Mouse (Mus musculus): ENCODE measurements around the gene Auts2. TPM values are rescaled to one million over a fixed set of nuclear protein-coding genes. Genes with fewer than 3 reads are reported as not detected.

The Auts2 gene
- polyA plus RNA-seq, 1 experiment, result 0.01 TPM

GRCm38 (mm10) chr5:131586332-131586700 lies 956.8 kb downstream of the Auts2 start:
- TF ChIP-seq GATA1 (IDR thresholded peaks at IDR 0.05; ENCODE audit: low read length) (no peak), TAL1 (IDR thresholded peaks at IDR 0.05; ENCODE audit: low read length) (no peak)
- Histone ChIP-seq H3K4me3 (replicated peaks) (no peak overlapping the region), H3K27me3 (ENCODE audit: control insufficient read depth) (no peaks in the 10 kb centered on the region), H3K36me3 (ENCODE audit: control insufficient read depth) (no peaks in the 10 kb centered on the region), H3K9me3 (ENCODE audit: control insufficient read depth, low read length) (no peaks in the 10 kb centered on the region), H3K4me1 (ENCODE audit: control insufficient read depth) (no peaks in the 10 kb centered on the region)

- H3K9me3 ChIP-seq (ENCODE audit: control insufficient read depth, low read length), result no peaks in the 10 kb centered on the region
- no peaks in the 10 kb centered on the region for H3K4me1 ChIP-seq (ENCODE audit: control insufficient read depth)
- H3K27me3 ChIP-seq (ENCODE audit: control insufficient read depth), result no peaks in the 10 kb centered on the region
- no peak for TF ChIP-seq GATA1 (IDR thresholded peaks at IDR 0.05; ENCODE audit: low read length)
- TF ChIP-seq TAL1 (IDR thresholded peaks at IDR 0.05; ENCODE audit: low read length), result no peak
- H3K36me3 ChIP-seq (ENCODE audit: control insufficient read depth), result no peaks in the 10 kb centered on the region
- no peak overlapping the region for H3K4me3 ChIP-seq (replicated peaks)
Observed at GRCm38 (mm10) chr5:131585684-131586331, 957.3 kb downstream of the Auts2 start.

GRCm38 (mm10) chr5:131584260-131585135 lies 958.6 kb downstream of the Auts2 start:
- no peak for TF ChIP-seq TAL1 (IDR thresholded peaks at IDR 0.05; ENCODE audit: low read length)
- TF ChIP-seq GATA1 (IDR thresholded peaks at IDR 0.05; ENCODE audit: low read length), result no peak
- H3K4me3 ChIP-seq (replicated peaks), result no peak overlapping the region

DNA sequence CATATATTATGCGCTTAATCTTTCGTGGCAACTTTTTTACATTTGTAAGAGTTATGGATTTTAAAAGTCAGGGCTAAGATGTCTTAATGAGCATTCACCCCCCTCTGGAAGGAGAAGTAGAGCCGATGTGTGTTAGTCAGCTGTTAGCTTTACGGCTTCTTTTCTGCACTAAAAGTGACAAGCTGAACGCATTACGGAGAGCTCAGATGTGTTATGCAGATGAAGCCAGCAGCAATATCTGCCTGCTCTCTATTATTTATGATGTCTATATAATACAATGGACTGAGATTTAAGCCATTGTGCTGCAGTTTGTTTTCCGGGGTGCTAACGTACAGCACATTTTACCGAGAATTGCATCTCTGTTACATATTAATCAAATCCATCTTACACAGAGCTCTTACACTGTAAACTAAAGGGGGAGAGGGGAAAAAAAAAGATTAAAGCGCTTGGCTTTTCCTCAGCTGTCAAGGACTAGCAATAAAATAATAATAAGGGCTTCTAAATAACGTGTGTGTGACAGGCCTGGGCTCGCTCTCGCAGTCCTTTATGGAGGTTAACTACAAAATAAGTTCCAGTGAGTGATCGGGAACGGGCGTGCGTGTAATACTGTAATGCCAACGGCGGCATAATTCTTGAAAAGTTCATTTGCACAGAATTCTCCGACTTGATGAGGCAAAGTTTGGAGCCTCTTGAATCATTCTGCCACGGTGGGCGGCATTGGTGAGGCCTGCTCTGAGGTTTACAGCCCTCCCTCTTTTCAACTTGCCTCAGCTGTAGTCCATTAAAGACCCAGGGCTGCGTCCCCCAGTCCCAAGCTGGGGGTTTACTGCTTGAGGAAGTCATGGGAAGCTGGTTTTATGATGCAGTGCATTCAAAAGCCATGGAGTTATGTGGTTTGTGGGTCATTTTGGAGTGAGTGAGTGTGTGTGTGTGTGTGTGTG lies 961.8 kb downstream of the Auts2 start:
- Histone ChIP-seq H3K36me3 (ENCODE audit: control insufficient read depth) (no peaks in the 10 kb centered on the region), H3K27me3 (ENCODE audit: control insufficient read depth) (no peaks in the 10 kb centered on the region), H3K9me3 (ENCODE audit: control insufficient read depth, low read length) (no peaks in the 10 kb centered on the region), H3K4me1 (ENCODE audit: control insufficient read depth) (no peaks in the 10 kb centered on the region), H3K4me3 (replicated peaks) (no peak overlapping the region)
- no peak for TF ChIP-seq TAL1 (IDR thresholded peaks at IDR 0.05; ENCODE audit: low read length)
- TF ChIP-seq GATA1 (IDR thresholded peaks at IDR 0.05; ENCODE audit: low read length), result no peak

More at GRCm38 (mm10) chr5:131584260-131585135, 958.6 kb downstream of the Auts2 start:
- H3K9me3 ChIP-seq (ENCODE audit: control insufficient read depth, low read length), result no peaks in the 10 kb centered on the region
- no peaks in the 10 kb centered on the region for H3K4me1 ChIP-seq (ENCODE audit: control insufficient read depth)
- H3K36me3 ChIP-seq (ENCODE audit: control insufficient read depth), result no peaks in the 10 kb centered on the region
- no peaks in the 10 kb centered on the region for H3K27me3 ChIP-seq (ENCODE audit: control insufficient read depth)

DNA sequence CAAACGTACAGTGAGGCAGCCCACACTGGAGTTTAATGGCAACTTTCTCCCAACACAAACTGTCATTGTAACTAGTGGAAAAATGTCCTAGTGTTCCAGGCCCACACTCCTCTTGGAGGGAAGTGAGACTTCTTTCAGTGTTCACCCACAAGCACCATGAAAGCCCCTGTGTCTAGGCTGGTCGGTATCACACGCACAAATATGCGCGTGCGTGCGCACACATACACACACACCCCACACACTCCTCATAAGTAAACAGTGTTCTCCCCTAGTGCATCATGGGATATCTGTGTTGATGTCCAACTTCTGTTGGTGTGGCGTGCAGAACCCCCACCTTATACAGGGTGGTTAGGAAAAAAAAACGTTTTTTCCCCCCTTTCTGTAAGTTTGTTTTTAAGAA lies 964.4 kb downstream of the Auts2 start:
- no peaks in the 10 kb centered on the region for H3K27me3 ChIP-seq (ENCODE audit: control insufficient read depth)
- TF ChIP-seq GATA1 (IDR thresholded peaks at IDR 0.05; ENCODE audit: low read length) (no peak), TAL1 (IDR thresholded peaks at IDR 0.05; ENCODE audit: low read length) (no peak)
- H3K9me3 ChIP-seq (ENCODE audit: control insufficient read depth, low read length), result no peaks in the 10 kb centered on the region
- no peaks in the 10 kb centered on the region for H3K36me3 ChIP-seq (ENCODE audit: control insufficient read depth)
- H3K4me1 ChIP-seq (ENCODE audit: control insufficient read depth), result no peaks in the 10 kb centered on the region
- H3K4me3 ChIP-seq (replicated peaks), result no peak overlapping the region

DNA sequence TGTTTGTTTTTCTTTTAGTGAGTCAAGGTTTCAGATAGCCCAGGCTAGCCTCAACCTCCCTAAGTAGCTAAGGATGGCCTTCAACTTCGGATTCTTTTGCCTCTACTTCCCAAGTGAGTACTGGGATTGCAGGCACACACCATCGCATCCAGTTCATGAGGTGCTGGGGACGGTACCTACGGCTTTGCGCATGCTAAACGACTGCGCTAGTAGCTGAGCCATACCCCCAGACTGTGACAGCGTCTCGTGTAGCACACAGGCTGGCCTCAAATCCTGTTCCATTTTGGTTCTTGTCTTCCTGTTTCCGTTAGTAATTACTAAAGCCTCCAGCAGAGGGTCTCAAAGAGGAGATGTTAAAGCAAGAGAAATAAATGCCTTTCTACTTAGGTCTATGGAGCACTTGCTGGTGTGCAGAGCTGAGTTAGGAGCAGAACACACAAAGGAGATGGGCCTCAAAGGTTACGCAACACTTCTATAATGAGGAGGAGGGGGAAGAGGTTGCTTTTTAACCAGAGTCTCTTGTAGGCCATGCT lies 967.3 kb downstream of the Auts2 start:
- TF ChIP-seq GATA1 (IDR thresholded peaks at IDR 0.05; ENCODE audit: low read length) (no peak), TAL1 (IDR thresholded peaks at IDR 0.05; ENCODE audit: low read length) (no peak)
- Histone ChIP-seq H3K4me3 (replicated peaks) (no peak overlapping the region), H3K36me3 (ENCODE audit: control insufficient read depth) (no peaks in the 10 kb centered on the region), H3K4me1 (ENCODE audit: control insufficient read depth) (no peaks in the 10 kb centered on the region), H3K27me3 (ENCODE audit: control insufficient read depth) (no peaks in the 10 kb centered on the region), H3K9me3 (ENCODE audit: control insufficient read depth, low read length) (no peaks in the 10 kb centered on the region)

- Histone ChIP-seq H3K27me3 (ENCODE audit: control insufficient read depth) (no peaks in the 10 kb centered on the region), H3K4me3 (replicated peaks) (no peak overlapping the region), H3K36me3 (ENCODE audit: control insufficient read depth) (no peaks in the 10 kb centered on the region), H3K4me1 (ENCODE audit: control insufficient read depth) (no peaks in the 10 kb centered on the region), H3K9me3 (ENCODE audit: control insufficient read depth, low read length) (no peaks in the 10 kb centered on the region)
- no peak for TF ChIP-seq TAL1 (IDR thresholded peaks at IDR 0.05; ENCODE audit: low read length)
- TF ChIP-seq GATA1 (IDR thresholded peaks at IDR 0.05; ENCODE audit: low read length), result no peak
Observed at GRCm38 (mm10) chr5:131575086-131575514, 968.0 kb downstream of the Auts2 start.

GRCm38 (mm10) chr5:131574469-131575085 lies 968.6 kb downstream of the Auts2 start:
- no peaks in the 10 kb centered on the region for H3K9me3 ChIP-seq (ENCODE audit: control insufficient read depth, low read length)
- H3K4me1 ChIP-seq (ENCODE audit: control insufficient read depth), result no peaks in the 10 kb centered on the region
- H3K36me3 ChIP-seq (ENCODE audit: control insufficient read depth), result no peaks in the 10 kb centered on the region
- TF ChIP-seq GATA1 (IDR thresholded peaks at IDR 0.05; ENCODE audit: low read length) (no peak), TAL1 (IDR thresholded peaks at IDR 0.05; ENCODE audit: low read length) (no peak)
- no peak overlapping the region for H3K4me3 ChIP-seq (replicated peaks)
- H3K27me3 ChIP-seq (ENCODE audit: control insufficient read depth), result no peaks in the 10 kb centered on the region
